Mouse (Mus musculus) myocyte (in vitro differentiated cells): ENCODE data around the gene Fam160a1. TPM values are rescaled to one million over a fixed set of nuclear protein-coding genes. Genes with fewer than 3 reads are reported as not detected.

Source experiments
- H3K27me3 ChIP-seq: one replicate; pipeline ENCODE4 v1.6.1; 2011; ENCODE audit not compliant: control insufficient read depth, insufficient read depth, insufficient read length
- H3K36me3 ChIP-seq: one replicate; pipeline ENCODE4 v1.6.1; 2011; ENCODE audit not compliant: control insufficient read depth, insufficient read depth
- H3K4me2 ChIP-seq: one replicate; pipeline ENCODE4 v1.6.1; 2011; ENCODE audit warnings: low read depth, control low read depth
- H3K4me3 ChIP-seq: one replicate; pipeline ENCODE4 v1.5.1; 2011; ENCODE audit warnings: mild to moderate bottlenecking, control low read depth, moderate library complexity
- H3K79me2 ChIP-seq: one replicate; pipeline ENCODE4 v1.6.1; 2011; ENCODE audit not compliant: control insufficient read depth, insufficient read depth
- H3ac ChIP-seq: one replicate; pipeline ENCODE4 v1.6.1; 2011; ENCODE audit not compliant: control insufficient read depth, insufficient read length
- CEBPB ChIP-seq: IDR thresholded peaks from 2 replicates; pipeline ENCODE4 v1.6.1; 2011; ENCODE audit warnings: mild to moderate bottlenecking, moderate library complexity; ENCODE audit not compliant: poor library complexity, insufficient read depth, severe bottlenecking
- E2F4 ChIP-seq: IDR thresholded peaks from one replicate; pipeline ENCODE4 v1.6.1; 2011; ENCODE audit warnings: mild to moderate bottlenecking, control low read depth, moderate library complexity; ENCODE audit not compliant: insufficient read depth
- MAX ChIP-seq: IDR thresholded peaks from one replicate; pipeline ENCODE4 v1.6.1; 2011; ENCODE audit warnings: low read depth, mild to moderate bottlenecking, control low read depth
- MYOD1 ChIP-seq, 3 experiments: IDR thresholded peaks; one replicate each; pipeline ENCODE4 v1.6.1; 2011; ENCODE audit warnings: control low read depth in 2 of 3, low read depth in 2 of 3, mild to moderate bottlenecking in 2 of 3, moderate library complexity in 1 of 3; ENCODE audit not compliant: insufficient read length in 2 of 3, control insufficient read depth in 1 of 3
- MYOG ChIP-seq, 3 experiments: IDR thresholded peaks; one replicate each; pipeline ENCODE4 v1.6.1; 2011; ENCODE audit warnings: control low read depth in 2 of 3, low read depth in 2 of 3, mild to moderate bottlenecking in 2 of 3; ENCODE audit not compliant: insufficient read length in 2 of 3, control insufficient read depth in 1 of 3, insufficient read depth in 1 of 3
- POLR2A ChIP-seq: IDR thresholded peaks from one replicate; pipeline ENCODE4 v1.6.1; 2011; ENCODE audit warnings: low read depth, mild to moderate bottlenecking, control low read depth, moderate library complexity; ENCODE audit not compliant: insufficient read length
- POLR2AphosphoS2 ChIP-seq: IDR thresholded peaks from one replicate; pipeline ENCODE4 v1.6.1; 2011; ENCODE audit warnings: low read depth, control low read depth; ENCODE audit not compliant: insufficient read length
- REST ChIP-seq: IDR thresholded peaks from one replicate; pipeline ENCODE4 v1.6.1; 2011; ENCODE audit warnings: mild to moderate bottlenecking, control low read depth, moderate library complexity; ENCODE audit not compliant: insufficient read depth, insufficient read length
- SRF ChIP-seq: IDR thresholded peaks from one replicate; pipeline ENCODE4 v1.6.1; 2011; ENCODE audit warnings: low read depth; ENCODE audit not compliant: control insufficient read depth, insufficient read length
- TCF12 ChIP-seq: IDR thresholded peaks from one replicate; pipeline ENCODE4 v1.6.1; 2011; ENCODE audit warnings: mild to moderate bottlenecking, control low read depth; ENCODE audit not compliant: poor library complexity, insufficient read depth, severe bottlenecking
- TCF3 ChIP-seq: IDR thresholded peaks from one replicate; pipeline ENCODE4 v1.6.1; 2011; ENCODE audit warnings: low read depth, control low read depth; ENCODE audit not compliant: insufficient read length
- USF1 ChIP-seq: IDR thresholded peaks from one replicate; pipeline ENCODE4 v1.6.1; 2011; ENCODE audit warnings: low read depth, mild to moderate bottlenecking, control low read depth, moderate library complexity
- polyA plus RNA-seq: library from polyadenylated mRNA; unstranded; fragments of >200 nt; fragmentation: generic; extraction: Trizol; gene quantifications from one replicate; pipeline ENCODE4 v1.2.1, GENCODE M21; 2012; ENCODE audit warnings: missing spikeins

Gene Fam160a1
- polyA plus RNA-seq, 1 experiment, result 13.2 TPM

- Histone ChIP-seq H3ac (no peak overlapping the region), H3K4me2 (no peak overlapping the region), H3K36me3 (peaks cover 4% of the 10 kb centered on the region), H3K79me2 (no peaks in the 10 kb centered on the region), H3K4me3 (no peak overlapping the region), H3K27me3 (no peaks in the 10 kb centered on the region)
- TF ChIP-seq SRF, result no peak
- TF ChIP-seq REST, result no peak
- no peak for TF ChIP-seq TCF12
- no peak for TF ChIP-seq E2F4
- TF ChIP-seq MYOD1 (IDR thresholded peaks at IDR 0.05; ENCODE audit: control insufficient read depth in 1 of 3, insufficient read length in 2 of 3, low read depth in 2 of 3), result no peak
- TF ChIP-seq TCF3, result no peak
- no peak for TF ChIP-seq MAX
- TF ChIP-seq CEBPB, result no peak
- no peak for TF ChIP-seq POLR2AphosphoS2
- TF ChIP-seq MYOG (IDR thresholded peaks at IDR 0.05; ENCODE audit: control insufficient read depth in 1 of 3, insufficient read depth in 1 of 3, insufficient read length in 2 of 3, low read depth in 2 of 3), result no peak
- no peak for TF ChIP-seq USF1
- no peak for TF ChIP-seq POLR2A
These were observed 106.4 kb downstream of the Fam160a1 start for GRCm38 (mm10) chr3:85710695-85711094.

DNA sequence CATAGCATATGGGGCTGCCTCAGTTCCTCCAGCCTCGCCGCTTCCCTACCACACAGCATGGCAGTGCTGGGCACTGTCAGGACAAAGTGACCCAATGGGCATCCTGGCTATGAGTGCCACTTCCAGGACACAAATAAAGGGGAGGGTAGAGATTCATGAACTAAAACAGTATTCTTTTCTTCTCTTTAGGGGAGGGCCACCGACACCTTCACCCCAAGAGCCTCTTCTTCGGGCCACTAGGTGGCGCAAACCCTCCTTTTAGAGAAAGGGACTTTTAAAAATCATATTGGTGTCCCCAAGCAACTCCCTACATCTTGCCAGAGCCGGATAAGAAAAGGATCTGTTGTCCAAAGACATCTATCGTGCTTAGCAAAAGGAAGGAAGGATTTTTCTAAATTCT is 109.7 kb downstream of the Fam160a1 start:
- TF ChIP-seq E2F4, result no peak
- no peak for TF ChIP-seq MAX
- no peak for TF ChIP-seq TCF12
- TF ChIP-seq TCF3, result no peak
- TF ChIP-seq MYOG (IDR thresholded peaks at IDR 0.05; ENCODE audit: control insufficient read depth in 1 of 3, insufficient read depth in 1 of 3, insufficient read length in 2 of 3, low read depth in 2 of 3), result no peak
- TF ChIP-seq REST, result no peak
- no peak for TF ChIP-seq CEBPB
- TF ChIP-seq POLR2A, result no peak
- TF ChIP-seq MYOD1 (IDR thresholded peaks at IDR 0.05; ENCODE audit: control insufficient read depth in 1 of 3, insufficient read length in 2 of 3, low read depth in 2 of 3), result no peak
- no peak for TF ChIP-seq USF1
- TF ChIP-seq SRF, result no peak
- no peak for TF ChIP-seq POLR2AphosphoS2
- Histone ChIP-seq H3K27me3 (no peaks in the 10 kb centered on the region), H3K36me3 (peaks cover 4% of the 10 kb centered on the region)

DNA sequence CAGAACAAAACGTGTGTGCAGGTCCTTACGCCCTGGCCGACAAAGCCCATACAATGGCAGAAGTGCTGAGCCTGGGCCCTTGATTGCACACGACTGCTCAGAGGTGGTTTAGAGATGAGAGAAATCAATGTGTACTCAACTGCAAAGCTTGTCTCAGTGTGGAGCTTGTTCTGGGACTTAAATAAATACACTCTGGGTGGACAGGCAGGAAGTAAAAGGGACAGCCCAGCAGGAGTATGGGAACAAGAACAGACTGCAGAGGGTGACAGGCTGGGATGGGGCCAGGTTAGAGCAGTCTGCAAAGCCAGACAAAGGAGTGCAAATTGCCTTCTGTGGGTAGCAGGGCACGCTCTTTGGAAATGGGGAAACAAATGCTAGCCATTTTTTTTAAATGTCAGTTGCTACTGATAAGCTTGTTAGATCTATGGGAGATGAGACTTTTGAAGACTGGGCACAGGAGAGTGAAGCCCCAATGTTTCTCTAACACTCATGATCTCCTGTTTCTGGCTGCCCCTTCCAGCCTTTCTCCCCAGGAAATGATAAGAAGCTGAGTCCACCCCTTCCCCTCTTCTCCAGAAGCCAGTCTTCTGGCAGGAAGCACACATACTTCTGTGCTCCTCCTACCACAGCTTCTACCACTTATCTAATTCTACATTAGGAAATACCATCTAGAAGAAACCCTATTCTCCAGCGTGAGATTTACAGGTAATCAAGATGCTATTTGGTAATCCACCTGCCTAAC is 113.8 kb downstream of the Fam160a1 start:
- no peaks in the 10 kb centered on the region for H3K27me3 ChIP-seq
- H3ac ChIP-seq, result no peak overlapping the region
- no peaks in the 10 kb centered on the region for H3K79me2 ChIP-seq
- no peaks in the 10 kb centered on the region for H3K36me3 ChIP-seq
- H3K4me2 ChIP-seq, result no peak overlapping the region
- no peak for TF ChIP-seq SRF
- TF ChIP-seq MAX, result no peak
- no peak for TF ChIP-seq POLR2AphosphoS2
- no peak for TF ChIP-seq TCF12
- TF ChIP-seq CEBPB, result no peak
- TF ChIP-seq REST, result no peak
- TF ChIP-seq MYOG (IDR thresholded peaks at IDR 0.05; ENCODE audit: control insufficient read depth in 1 of 3, insufficient read depth in 1 of 3, insufficient read length in 2 of 3, low read depth in 2 of 3), result no peak
- no peak for TF ChIP-seq TCF3
- TF ChIP-seq E2F4, result no peak
- no peak for TF ChIP-seq USF1
- no peak for TF ChIP-seq POLR2A
- TF ChIP-seq MYOD1 (IDR thresholded peaks at IDR 0.05; ENCODE audit: control insufficient read depth in 1 of 3, insufficient read length in 2 of 3, low read depth in 2 of 3), result no peak
- no peak overlapping the region for H3K4me3 ChIP-seq

More for the DNA sequence above, 109.7 kb downstream of the Fam160a1 start:
- no peak overlapping the region for H3ac ChIP-seq
- no peaks in the 10 kb centered on the region for H3K79me2 ChIP-seq
- H3K4me3 ChIP-seq, result no peak overlapping the region
- H3K4me2 ChIP-seq, result no peak overlapping the region

- H3K4me3 ChIP-seq, result no peak overlapping the region
- H3ac ChIP-seq, result no peak overlapping the region
- H3K36me3 ChIP-seq, result no peaks in the 10 kb centered on the region
- TF ChIP-seq POLR2AphosphoS2 (no peak), REST (no peak), E2F4 (no peak), USF1 (no peak), MYOG (IDR thresholded peaks at IDR 0.05; ENCODE audit: control insufficient read depth in 1 of 3, insufficient read depth in 1 of 3, insufficient read length in 2 of 3, low read depth in 2 of 3) (no peak), TCF3 (no peak), MYOD1 (IDR thresholded peaks at IDR 0.05; ENCODE audit: control insufficient read depth in 1 of 3, insufficient read length in 2 of 3, low read depth in 2 of 3) (no peak), TCF12 (no peak), CEBPB (no peak), SRF (no peak), POLR2A (no peak), MAX (no peak)
- no peaks in the 10 kb centered on the region for H3K27me3 ChIP-seq
- no peak overlapping the region for H3K4me2 ChIP-seq
- no peaks in the 10 kb centered on the region for H3K79me2 ChIP-seq
These were observed 118.6 kb downstream of the Fam160a1 start for GRCm38 (mm10) chr3:85698496-85698895.

DNA sequence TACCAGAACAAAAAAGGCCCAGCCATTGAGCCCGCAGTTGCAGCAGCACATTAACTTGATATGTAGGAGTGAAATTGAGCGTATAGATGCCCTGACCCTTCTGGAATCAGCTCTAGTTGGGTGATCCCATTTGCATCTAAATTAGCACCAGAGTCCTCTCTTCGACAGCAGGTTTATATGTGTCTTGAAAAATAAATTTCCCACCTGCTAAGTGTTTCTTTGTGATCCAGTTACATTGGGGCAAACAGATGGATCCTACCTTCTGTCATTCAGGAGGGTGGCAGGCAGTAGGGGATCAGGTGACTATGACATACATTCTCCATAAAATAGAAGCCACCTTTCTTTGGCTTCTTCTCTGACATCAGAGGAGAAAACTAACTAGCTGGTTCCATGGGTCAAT is 122.0 kb downstream of the Fam160a1 start:
- H3ac ChIP-seq, result no peak overlapping the region
- no peak overlapping the region for H3K4me2 ChIP-seq
- no peak overlapping the region for H3K4me3 ChIP-seq
- H3K27me3 ChIP-seq, result no peaks in the 10 kb centered on the region
- H3K36me3 ChIP-seq, result no peaks in the 10 kb centered on the region
- H3K79me2 ChIP-seq, result no peaks in the 10 kb centered on the region
- TF ChIP-seq MYOD1 (IDR thresholded peaks at IDR 0.05; ENCODE audit: control insufficient read depth in 1 of 3, insufficient read length in 2 of 3, low read depth in 2 of 3) (no peak), SRF (no peak), E2F4 (no peak), CEBPB (no peak), MAX (no peak), REST (no peak), POLR2AphosphoS2 (no peak), TCF3 (no peak), MYOG (IDR thresholded peaks at IDR 0.05; ENCODE audit: control insufficient read depth in 1 of 3, insufficient read depth in 1 of 3, insufficient read length in 2 of 3, low read depth in 2 of 3) (no peak), POLR2A (no peak), TCF12 (no peak), USF1 (no peak)
